Mouse (Mus musculus) liver, postnatal 0 days (tissue): ENCODE results near the gene Rln3. TPM values are rescaled to one million over a fixed set of nuclear protein-coding genes. Genes with fewer than 3 reads are reported as not detected.

Source experiments
- ATAC-seq: fragments of 200-750 bp; cut with Nextera tagmentation; 2 replicates; pipeline ENCODE4 v1.8.0; 2017; ENCODE audit warnings: mild to moderate bottlenecking, moderate library complexity
- DNase-seq: peaks from one replicate; pipeline ENCODE4 v3.0.0-alpha.2; 2016
- H3K27ac ChIP-seq: fragments of 300-500 bp; sonication (generic); 2 replicates; pipeline ENCODE4 v1.5.1; 2014; ENCODE audit warnings: antibody characterized with exemption, moderate library complexity, mild to moderate bottlenecking, low read depth
- H3K27me3 ChIP-seq: fragments of 300-500 bp; sonication (generic); 2 replicates; pipeline ENCODE4 v1.6.1; 2014; ENCODE audit warnings: low read length, control low read depth, mixed read lengths; ENCODE audit not compliant: insufficient read depth
- H3K36me3 ChIP-seq: fragments of 300-500 bp; sonication (generic); replicated peaks from 2 replicates; pipeline ENCODE4 v1.6.1; 2014; ENCODE audit warnings: mild to moderate bottlenecking, control low read depth, low read length, moderate library complexity, mixed read lengths; ENCODE audit not compliant: insufficient read depth
- H3K4me1 ChIP-seq: fragments of 300-500 bp; sonication (generic); 2 replicates; pipeline ENCODE4 v1.6.1; 2014; ENCODE audit warnings: antibody characterized with exemption, mild to moderate bottlenecking, control low read depth; ENCODE audit not compliant: insufficient read depth
- H3K4me2 ChIP-seq: fragments of 300-500 bp; sonication (generic); 2 replicates; pipeline ENCODE4 v1.6.1; 2014; ENCODE audit warnings: low read depth, mild to moderate bottlenecking, low read length, moderate library complexity, mixed read lengths
- H3K4me3 ChIP-seq: fragments of 300-500 bp; sonication (generic); 2 replicates; pipeline ENCODE4 v1.5.1; 2014; ENCODE audit warnings: low read depth, low read length
- H3K9ac ChIP-seq: fragments of 300-500 bp; sonication (generic); replicated peaks from 2 replicates; pipeline ENCODE4 v1.6.1; 2014; ENCODE audit warnings: mild to moderate bottlenecking, moderate library complexity
- H3K9me3 ChIP-seq: fragments of 300-500 bp; sonication (generic); 2 replicates; pipeline ENCODE4 v1.6.1; 2016; ENCODE audit warnings: mild to moderate bottlenecking, control low read depth, low read length, mixed read lengths
- CTCF ChIP-seq: sonication (generic); IDR thresholded peaks from 2 replicates; pipeline ENCODE4 v1.5.1; 2016; ENCODE audit warnings: antibody characterized with exemption, low read depth
- EP300 ChIP-seq: IDR thresholded peaks from 2 replicates; pipeline ENCODE4 v1.6.1; 2016; ENCODE audit warnings: antibody characterized with exemption, low read depth, mild to moderate bottlenecking
- WGBS: fragments of 180-500 bp; shearing (Covaris S2); extraction: QIAGEN DNeasy Blood & Tissue Kit; methylation state at CpG from one replicate; pipeline ENCODE4 v1.1.7; 2014; ENCODE audit not compliant: insufficient replicate concordance; 5-methylcytosine and 5-hydroxymethylcytosine counted together
- polyA plus RNA-seq: library from polyadenylated mRNA; unstranded; fragments of >200 nt; fragmentation: Nextera tagmentation; extraction: Ambion mirVana; gene quantifications from 2 replicates; pipeline ENCODE4 v1.2.1, GENCODE M21; 2015

Gene Rln3
- polyA plus RNA-seq, 1 experiment from 2014 or later: not detected

- TF ChIP-seq CTCF: no peak
- TF ChIP-seq EP300: no peak
- H3K27me3 ChIP-seq: peaks cover 55% of the 10 kb centered on the region
- DNase-seq: no peak
Observed at GRCm38 (mm10) chr8:84023085-84023484, 21.7 kb downstream of the Rln3 start.

GRCm38 (mm10) chr8:84021569-84021968, 23.2 kb downstream of the Rln3 start:
- TF ChIP-seq CTCF (no peak), EP300 (no peak)

More at GRCm38 (mm10) chr8:84023085-84023484, 21.7 kb downstream of the Rln3 start:
- no peaks in the 10 kb centered on the region for H3K9me3 ChIP-seq
- no peaks in the 10 kb centered on the region for H3K36me3 ChIP-seq
- no peak overlapping the region for H3K9ac ChIP-seq
- WGBS: 24% methylated on average over 5 of the region's 5 CpGs
- no peak overlapping the region for H3K4me3 ChIP-seq
- no peak overlapping the region for H3K27ac ChIP-seq
- no peak for ATAC-seq
- no peak overlapping the region for H3K4me2 ChIP-seq
- H3K4me1 ChIP-seq: peaks cover 4% of the 10 kb centered on the region

GRCm38 (mm10) chr8:84021096-84021495, 23.7 kb downstream of the Rln3 start, which contains the start of gene Palm3:
Gene Palm3 (plus strand): TSS chr8:84021471.
- no peak for TF ChIP-seq CTCF
- no peak for TF ChIP-seq EP300
- Histone ChIP-seq H3K36me3 (no peaks in the 10 kb centered on the region), H3K4me2 (no peak within 1 kb of the TSS), H3K27me3 (peaks cover 37% of the 10 kb centered on the region), H3K9ac (no peak within 1 kb of the TSS), H3K9me3 (no peaks in the 10 kb centered on the region), H3K4me3 (no peak within 1 kb of the TSS), H3K4me1 (peaks cover 4% of the 10 kb centered on the region), H3K27ac (no peak within 1 kb of the TSS)
- ATAC-seq (no peak), DNase-seq (no peak)
- 24% methylated on average over 18 of the region's 18 CpGs for WGBS

More at GRCm38 (mm10) chr8:84021569-84021968, 23.2 kb downstream of the Rln3 start:
- Histone ChIP-seq H3K4me2 (no peak overlapping the region), H3K4me3 (no peak overlapping the region), H3K4me1 (peaks cover 4% of the 10 kb centered on the region), H3K27ac (no peak overlapping the region), H3K36me3 (no peaks in the 10 kb centered on the region), H3K9ac (no peak overlapping the region), H3K9me3 (no peaks in the 10 kb centered on the region), H3K27me3 (peaks cover 42% of the 10 kb centered on the region)
- no peak for DNase-seq
- WGBS: 50% methylated on average over 12 of the region's 12 CpGs
- ATAC-seq: no peak

- DNase-seq: no peak
- Histone ChIP-seq H3K27me3 (peaks cover 28% of the 10 kb centered on the region), H3K9ac (no peak overlapping the region), H3K27ac (no peak overlapping the region), H3K4me2 (no peak overlapping the region), H3K4me1 (no peaks in the 10 kb centered on the region), H3K9me3 (no peaks in the 10 kb centered on the region), H3K36me3 (no peaks in the 10 kb centered on the region), H3K4me3 (no peak overlapping the region)
- WGBS: 66% methylated on average over 9 of the region's 9 CpGs
- no peak for ATAC-seq
- no peak for TF ChIP-seq EP300
- no peak for TF ChIP-seq CTCF
Observed at GRCm38 (mm10) chr8:84019738-84020137, 25.1 kb downstream of the Rln3 start.

- H3K9ac ChIP-seq: no peak overlapping the region
- peaks cover 39% of the 10 kb centered on the region for H3K27me3 ChIP-seq
- WGBS: 82% methylated on average over 5 of the region's 5 CpGs
- H3K9me3 ChIP-seq: no peaks in the 10 kb centered on the region
- no peak overlapping the region for H3K4me2 ChIP-seq
- peaks cover 19% of the 10 kb centered on the region for H3K4me1 ChIP-seq
- TF ChIP-seq CTCF (0 out of 2 replicates have a peak, but pooled peaks have one; percentile 17), EP300 (no peak)
- H3K4me3 ChIP-seq: no peak overlapping the region
- ATAC-seq: no peak
- no peak for DNase-seq
- H3K36me3 ChIP-seq: no peaks in the 10 kb centered on the region
- H3K27ac ChIP-seq: no peak overlapping the region
Observed at GRCm38 (mm10) chr8:84015833-84016232, 29.0 kb downstream of the Rln3 start.

- Histone ChIP-seq H3K27ac (no peak overlapping the region), H3K4me1 (peaks cover 24% of the 10 kb centered on the region), H3K9me3 (no peaks in the 10 kb centered on the region), H3K4me3 (peak overlapping the region; percentile 48), H3K9ac (no peak overlapping the region), H3K36me3 (no peaks in the 10 kb centered on the region), H3K4me2 (peak overlapping the region; percentile 81), H3K27me3 (peaks cover 44% of the 10 kb centered on the region)
- TF ChIP-seq CTCF: no peak
- whole genome bisulfite sequencing: 11% methylated on average over 35 of the region's 35 CpGs
- DNase-seq (peak; percentile 36), ATAC-seq (peak; percentile 57)
Observed at GRCm38 (mm10) chr8:84012499-84013165, 32.2 kb downstream of the Rln3 start.
